ENCODE assay signal across 9 mouse cellular contexts in genomic region chr6:82714243-82714642, GRCm38 (mm10). TPM values are rescaled to one million over a fixed set of nuclear protein-coding genes. Genes with fewer than 3 reads are reported as not detected.
A peak's percentile ranks its signal among the peaks of the same experiment; 100 is the strongest.
DNase-seq lines count a peak whose midpoint lies in the region; ATAC-seq lines count a peak whose summit lies in the region.
"Had no signal": no experiment of that assay in that cellular context is flagged by ENCODE, and none has a peak within 500 bp of the region (broad histone marks: within the 10 kb centered on the region; RNA-seq: fewer than 3 reads in every experiment).

No protein-coding gene starts in this region.

- no peaks in the 10 kb centered on the region for H3K36me3 ChIP-seq in embryonic facial prominence, embryonic 10.5 days (replicated peaks)
- no peaks in the 10 kb centered on the region for H3K36me3 ChIP-seq in limb, embryonic 12.5 days
- H3K36me3 ChIP-seq: embryonic facial prominence, embryonic 12.5 days had no signal

- no peak overlapping the region for H3K4me3 ChIP-seq in embryonic facial prominence, embryonic 10.5 days
- no peak overlapping the region for H3K4me3 ChIP-seq in limb, embryonic 12.5 days (replicated peaks)
- H3K4me3 ChIP-seq: embryonic facial prominence, embryonic 12.5 days had no signal

- no peak overlapping the region for H3K4me2 ChIP-seq in limb, embryonic 12.5 days
- H3K4me2 ChIP-seq: embryonic facial prominence, embryonic 12.5 days had no signal

- peak; percentile 15; the same call in 1 of the 2 replicates for ATAC-seq in limb, embryonic 12.5 days (ENCODE audit: insufficient number of reproducible peaks, insufficient read depth, low FRiP score, low TSS enrichment, low read depth)
- ATAC-seq in monocyte, adult 5-6 weeks (replicated peaks; ENCODE audit: insufficient number of reproducible peaks, low FRiP score, low TSS enrichment, poor library complexity, severe bottlenecking): peak; percentile 86

- peak; percentile 84 to 86 for DNase-seq in B cell, adult 2 months
- DNase-seq in adrenal gland, postnatal 14 days: peak; percentile 89
- peak; percentile 75 for DNase-seq in embryonic facial prominence, embryonic 10.5 days (ENCODE audit: low spot score)
- peak; percentile 57 to 84 for DNase-seq in heart, adult 18-20 months
- peak; percentile 30 to 77 for DNase-seq in kidney, adult 8-10 months
- DNase-seq in spleen, postnatal 14 days (ENCODE audit: low spot score in 2 of 2): peak; percentile 40 to 63

- WGBS in embryonic facial prominence, embryonic 10.5 days: 20% methylated on average over 3 of the region's 3 CpGs
- 14% methylated on average over 3 of the region's 3 CpGs for WGBS in limb, embryonic 12.5 days

- no peaks in the 10 kb centered on the region for H3K27me3 ChIP-seq in embryonic facial prominence, embryonic 10.5 days (replicated peaks; ENCODE audit: low read depth, poor library complexity, severe bottlenecking)
- no peaks in the 10 kb centered on the region for H3K27me3 ChIP-seq in limb, embryonic 12.5 days
- H3K27me3 ChIP-seq: embryonic facial prominence, embryonic 12.5 days had no signal

- no peaks in the 10 kb centered on the region for H3K9me3 ChIP-seq in embryonic facial prominence, embryonic 10.5 days
- H3K9me3 ChIP-seq in limb, embryonic 12.5 days: no peaks in the 10 kb centered on the region
- H3K9me3 ChIP-seq: embryonic facial prominence, embryonic 12.5 days had no signal

- no peak overlapping the region for H3K27ac ChIP-seq in embryonic facial prominence, embryonic 10.5 days (replicated peaks)
- H3K27ac ChIP-seq in limb, embryonic 12.5 days: no peak overlapping the region
- H3K27ac ChIP-seq: embryonic facial prominence, embryonic 12.5 days had no signal

- H3K9ac ChIP-seq in limb, embryonic 12.5 days (replicated peaks): no peak overlapping the region
- H3K9ac ChIP-seq: embryonic facial prominence, embryonic 12.5 days had no signal

- no peaks in the 10 kb centered on the region for H3K4me1 ChIP-seq in embryonic facial prominence, embryonic 10.5 days
- no peaks in the 10 kb centered on the region for H3K4me1 ChIP-seq in limb, embryonic 12.5 days (replicated peaks)
- H3K4me1 ChIP-seq: embryonic facial prominence, embryonic 12.5 days had no signal

RNA-seq across cellular contexts. Expression of gene Pole4, which starts 9.1 kb away (rescaled TPM):
- total RNA-seq in adrenal gland, postnatal 14 days (2021): 39.5 and 42.3 TPM in 2 replicates
- polyA plus RNA-seq in embryonic facial prominence, embryonic 10.5 days (2016; fragmentation: Nextera tagmentation; extraction: Ambion mirVana): 91.8 and 95.3 TPM in 2 replicates
- total RNA-seq in heart, adult 18-20 months (2021): 10 to 100 TPM; 20.2 to 20.3 TPM
- 101 and 104 TPM in 2 replicates for polyA plus RNA-seq in limb, embryonic 12.5 days (2016; fragmentation: Nextera tagmentation; extraction: Ambion mirVana)
- total RNA-seq in monocyte, adult 5-6 weeks (2017): 56.2 to 83.8 TPM (median 56.4 TPM) in 3 replicates
